Mouse (Mus musculus): ENCODE measurements around the gene Nfam1. TPM values are rescaled to one million over a fixed set of nuclear protein-coding genes. Genes with fewer than 3 reads are reported as not detected.

Gene Nfam1
- 0.46 TPM for polyA plus RNA-seq (2014; fragmentation: Illumina TruSeq; extraction: RNeasy Lipid Tissue Mini Kit (QIAGEN cat#74804))

DNA sequence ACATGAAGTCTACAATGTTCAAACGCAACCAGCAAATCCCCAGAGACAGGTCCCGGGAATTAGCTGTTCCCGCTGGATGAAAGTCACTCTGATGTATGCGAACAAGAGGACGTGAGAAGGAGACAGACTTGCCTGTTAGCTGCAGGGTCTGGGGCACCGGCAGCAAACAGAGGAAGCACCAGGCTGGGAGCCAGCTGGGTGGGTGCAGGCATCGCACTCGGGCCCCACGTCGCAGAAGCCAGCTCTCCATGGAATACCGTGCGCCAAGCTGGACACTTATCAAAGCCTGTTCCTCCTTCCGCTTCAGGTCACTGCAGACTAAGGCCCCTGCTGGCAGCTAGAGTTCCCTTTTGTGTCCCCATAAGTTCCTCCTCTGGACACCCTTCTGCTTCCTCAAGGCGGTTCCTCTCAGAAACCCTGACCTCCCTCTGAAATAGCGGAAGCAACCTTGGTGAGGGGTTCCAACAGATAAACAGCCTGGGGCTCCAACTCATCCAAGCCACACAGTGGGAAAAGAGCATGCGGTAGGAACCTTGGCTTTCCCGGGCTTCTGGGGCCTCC lies at the start of gene Nfam1:
Nfam1 (minus strand) TSS at position 326 of the 561 bp plus-strand sequence.

DNA sequence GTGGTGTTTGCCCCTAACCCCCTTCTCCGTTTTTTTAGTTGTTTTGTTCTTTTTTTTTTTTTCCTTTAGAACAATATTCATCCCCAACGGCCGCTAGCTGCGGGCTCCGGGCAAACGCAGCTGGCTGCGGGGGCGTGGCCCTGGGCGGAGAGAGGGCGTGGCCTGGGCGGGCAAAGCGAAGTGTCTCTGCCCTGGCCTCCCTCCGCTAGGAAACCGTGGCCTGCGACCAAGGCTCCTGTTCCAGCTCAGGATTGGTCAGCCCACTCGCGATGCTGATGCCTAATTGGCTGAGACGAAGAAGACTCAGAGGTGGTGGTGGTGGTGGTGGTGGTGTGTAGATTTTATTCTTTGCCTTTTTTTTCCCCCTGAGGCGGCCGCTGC lies 45.4 kb downstream of the Nfam1 start, which contains the start of gene Tcf20:
Tcf20 (minus strand) TSS at position 141 of the 381 bp plus-strand sequence.

Other genes starting within 250 kb of the Nfam1 start
- not detected for gene Cyp2d26, start 239.0 kb downstream of the Nfam1 start, polyA plus RNA-seq (2014; fragmentation: Illumina TruSeq; extraction: RNeasy Lipid Tissue Mini Kit (QIAGEN cat#74804))
- 19.2 TPM for gene Tcf20, start 45.4 kb downstream of the Nfam1 start, polyA plus RNA-seq (2014; fragmentation: Illumina TruSeq; extraction: RNeasy Lipid Tissue Mini Kit (QIAGEN cat#74804))
- gene Serhl, start 56.2 kb upstream of the Nfam1 start, polyA plus RNA-seq (2014; fragmentation: Illumina TruSeq; extraction: RNeasy Lipid Tissue Mini Kit (QIAGEN cat#74804)) = 2.3 TPM
- 0.48 TPM for gene Rrp7a, start 89.5 kb upstream of the Nfam1 start, polyA plus RNA-seq (2014; fragmentation: Illumina TruSeq; extraction: RNeasy Lipid Tissue Mini Kit (QIAGEN cat#74804))
- 23.3 TPM for gene Poldip3, start 116.1 kb upstream of the Nfam1 start, polyA plus RNA-seq (2014; fragmentation: Illumina TruSeq; extraction: RNeasy Lipid Tissue Mini Kit (QIAGEN cat#74804))
- 81.1 TPM for gene Cyb5r3, start 139.3 kb upstream of the Nfam1 start, polyA plus RNA-seq (2014; fragmentation: Illumina TruSeq; extraction: RNeasy Lipid Tissue Mini Kit (QIAGEN cat#74804))
- 3.2 TPM for gene A4galt, start 218.5 kb upstream of the Nfam1 start, polyA plus RNA-seq (2014; fragmentation: Illumina TruSeq; extraction: RNeasy Lipid Tissue Mini Kit (QIAGEN cat#74804))